Mouse (Mus musculus): ENCODE data around the gene Tmem44. TPM values are rescaled to one million over a fixed set of nuclear protein-coding genes. Genes with fewer than 3 reads are reported as not detected.

The Tmem44 gene
- total and polyA plus RNA-seq, 2 experiments from 2014 or later: 44.6 to 83.9 TPM

DNA sequence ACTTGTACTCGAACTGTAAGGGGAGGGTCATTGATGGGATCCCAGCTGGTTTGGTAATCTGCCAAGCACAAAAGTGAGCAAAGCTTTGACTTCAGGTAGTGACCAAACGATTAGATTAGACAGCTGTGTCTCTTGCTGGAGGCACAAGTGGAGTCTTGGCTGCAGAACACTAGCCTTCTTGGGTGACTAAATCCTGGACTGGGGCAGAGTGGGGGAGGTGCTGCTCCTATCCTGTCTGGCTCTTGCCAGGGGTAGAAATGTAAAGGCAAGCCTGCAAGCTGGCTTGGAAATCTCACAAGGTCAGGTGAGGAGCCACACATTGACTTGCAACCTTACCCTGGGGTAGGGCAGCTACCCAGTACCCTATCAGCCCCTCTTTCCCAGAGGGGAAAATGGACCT, 59.9 kb downstream of the Tmem44 start:
- 43% methylated on average over 2 of the region's 2 CpGs for WGBS
- Histone ChIP-seq H3K9ac (replicated peaks; ENCODE audit: low read length) (no peak overlapping the region), H3K4me2 (ENCODE audit: low read depth, low read length) (no peak overlapping the region), H3K4me1 (ENCODE audit: insufficient read depth, low read length) (no peaks in the 10 kb centered on the region), H3K9me3 (ENCODE audit: low read length) (no peaks in the 10 kb centered on the region), H3K27ac (no peak overlapping the region), H3K36me3 (ENCODE audit: insufficient read depth, low read length) (no peaks in the 10 kb centered on the region), H3K4me3 (ENCODE audit: low read length) (no peak overlapping the region), H3K27me3 (ENCODE audit: insufficient read depth, low read length) (no peaks in the 10 kb centered on the region)
- DNase-seq (ENCODE audit: low spot score): no peak
- no peak for ATAC-seq
- TF ChIP-seq CTCF (IDR thresholded peaks at IDR 0.05; ENCODE audit: low read depth): no peak

DNA sequence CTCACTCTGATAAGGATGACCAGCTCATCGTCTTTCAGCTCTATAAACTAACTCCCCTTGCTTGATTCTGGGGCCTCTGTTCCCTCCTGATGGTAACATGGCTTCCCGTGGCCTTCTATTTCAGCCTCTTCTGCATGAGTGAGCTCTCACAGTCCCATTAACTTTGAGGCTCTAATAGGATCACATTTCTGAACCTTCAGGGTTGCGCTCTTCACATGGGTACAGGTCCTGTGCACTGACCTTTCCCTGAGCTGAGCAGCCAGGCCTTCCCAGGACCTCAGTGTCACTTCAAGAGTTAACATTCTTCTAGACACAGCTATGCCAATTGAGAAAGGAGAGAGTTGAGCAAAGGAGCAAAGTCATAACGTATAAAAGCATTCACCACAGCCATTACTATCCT, 60.3 kb downstream of the Tmem44 start:
- ATAC-seq (no peak), DNase-seq (ENCODE audit: low spot score) (no peak)
- TF ChIP-seq CTCF (IDR thresholded peaks at IDR 0.05; ENCODE audit: low read depth): no peak
- Histone ChIP-seq H3K9me3 (ENCODE audit: low read length) (no peaks in the 10 kb centered on the region), H3K36me3 (ENCODE audit: insufficient read depth, low read length) (no peaks in the 10 kb centered on the region), H3K4me1 (ENCODE audit: insufficient read depth, low read length) (no peaks in the 10 kb centered on the region), H3K9ac (replicated peaks; ENCODE audit: low read length) (no peak overlapping the region), H3K4me3 (ENCODE audit: low read length) (no peak overlapping the region), H3K27ac (no peak overlapping the region), H3K4me2 (ENCODE audit: low read depth, low read length) (no peak overlapping the region), H3K27me3 (ENCODE audit: insufficient read depth, low read length) (no peaks in the 10 kb centered on the region)
- 33% methylated on average over 4 of the region's 4 CpGs for WGBS

GRCm38 (mm10) chr16:30489662-30490061, 61.0 kb downstream of the Tmem44 start:
- Histone ChIP-seq H3K4me1 (ENCODE audit: insufficient read depth, low read length) (no peaks in the 10 kb centered on the region), H3K36me3 (ENCODE audit: insufficient read depth, low read length) (no peaks in the 10 kb centered on the region), H3K4me2 (ENCODE audit: low read depth, low read length) (no peak overlapping the region), H3K4me3 (ENCODE audit: low read length) (no peak overlapping the region), H3K9ac (replicated peaks; ENCODE audit: low read length) (no peak overlapping the region), H3K9me3 (ENCODE audit: low read length) (no peaks in the 10 kb centered on the region), H3K27me3 (ENCODE audit: insufficient read depth, low read length) (no peaks in the 10 kb centered on the region), H3K27ac (no peak overlapping the region)
- 53% methylated on average over 4 of the region's 4 CpGs for whole genome bisulfite sequencing
- no peak for TF ChIP-seq CTCF (IDR thresholded peaks at IDR 0.05; ENCODE audit: low read depth)
- ATAC-seq: no peak
- no peak for DNase-seq (ENCODE audit: low spot score)

GRCm38 (mm10) chr16:30486498-30486897, 64.1 kb downstream of the Tmem44 start:
- Histone ChIP-seq H3K9me3 (ENCODE audit: low read length) (no peaks in the 10 kb centered on the region), H3K4me2 (ENCODE audit: low read depth, low read length) (no peak overlapping the region), H3K4me1 (ENCODE audit: insufficient read depth, low read length) (no peaks in the 10 kb centered on the region), H3K9ac (replicated peaks; ENCODE audit: low read length) (no peak overlapping the region), H3K4me3 (ENCODE audit: low read length) (no peak overlapping the region), H3K27ac (no peak overlapping the region), H3K36me3 (ENCODE audit: insufficient read depth, low read length) (no peaks in the 10 kb centered on the region), H3K27me3 (ENCODE audit: insufficient read depth, low read length) (no peaks in the 10 kb centered on the region)
- no peak for TF ChIP-seq CTCF (IDR thresholded peaks at IDR 0.05; ENCODE audit: low read depth)
- WGBS: 69% methylated on average over 4 of the region's 4 CpGs
- DNase-seq (ENCODE audit: low spot score) (no peak), ATAC-seq (no peak)

DNA sequence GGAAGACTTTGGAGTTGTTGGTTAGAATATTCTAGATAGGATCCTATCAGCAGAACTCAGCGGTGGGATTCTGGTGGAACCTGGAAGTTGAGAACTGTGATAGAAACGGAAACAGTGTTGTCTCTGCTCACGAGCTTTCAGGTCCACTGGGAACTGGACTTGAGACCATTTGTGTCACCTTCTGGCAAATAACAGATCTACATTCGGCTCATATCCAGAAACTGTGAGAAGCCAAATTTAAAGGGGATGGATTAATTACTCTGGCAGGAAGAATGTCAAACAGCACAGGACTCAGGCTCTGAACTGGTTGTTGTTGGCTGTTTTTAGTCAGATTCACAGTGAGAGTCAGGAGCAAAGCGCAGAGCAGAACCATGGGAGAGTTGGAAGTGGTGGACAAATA, 72.9 kb downstream of the Tmem44 start:
- H3K27ac ChIP-seq: no peak overlapping the region
- no peak for DNase-seq (ENCODE audit: low spot score)
- H3K9me3 ChIP-seq (ENCODE audit: low read length): no peaks in the 10 kb centered on the region
- H3K4me2 ChIP-seq (ENCODE audit: low read depth, low read length): no peak overlapping the region
- H3K4me1 ChIP-seq (ENCODE audit: insufficient read depth, low read length): 0 out of 2 replicates have a peak, but pooled peaks cover 4% of the 10 kb centered on the region
- no peak overlapping the region for H3K4me3 ChIP-seq (ENCODE audit: low read length)
- WGBS: 92% methylated on average over 5 of the region's 5 CpGs
- no peaks in the 10 kb centered on the region for H3K27me3 ChIP-seq (ENCODE audit: insufficient read depth, low read length)
- TF ChIP-seq CTCF (IDR thresholded peaks at IDR 0.05; ENCODE audit: low read depth): no peak
- no peak overlapping the region for H3K9ac ChIP-seq (replicated peaks; ENCODE audit: low read length)
- H3K36me3 ChIP-seq (ENCODE audit: insufficient read depth, low read length): no peaks in the 10 kb centered on the region
- ATAC-seq: no peak

DNA sequence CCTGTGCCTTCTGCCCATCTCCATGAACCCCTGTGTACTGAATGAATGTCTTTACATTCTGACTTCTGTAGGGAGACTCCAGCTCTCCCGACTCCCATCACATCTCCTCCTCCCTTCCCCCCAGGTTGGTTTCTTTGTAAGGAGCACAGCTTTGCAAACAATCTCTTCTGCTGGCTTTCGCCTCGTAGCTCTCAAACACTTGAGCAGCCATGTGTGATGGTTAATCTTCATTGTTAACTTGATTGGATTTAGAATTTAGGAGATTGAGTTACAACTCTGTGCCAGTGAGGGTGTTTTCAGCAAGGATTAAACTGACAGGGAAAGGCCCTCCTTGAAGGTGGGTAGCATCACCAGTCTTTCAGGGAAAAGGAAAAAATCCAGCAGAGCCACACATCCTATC, 73.6 kb downstream of the Tmem44 start:
- ATAC-seq (no peak), DNase-seq (ENCODE audit: low spot score) (no peak)
- Histone ChIP-seq H3K4me2 (ENCODE audit: low read depth, low read length) (no peak overlapping the region), H3K9me3 (ENCODE audit: low read length) (no peaks in the 10 kb centered on the region), H3K4me1 (ENCODE audit: insufficient read depth, low read length) (0 out of 2 replicates have a peak, but pooled peaks cover 4% of the 10 kb centered on the region), H3K9ac (replicated peaks; ENCODE audit: low read length) (no peak overlapping the region), H3K4me3 (ENCODE audit: low read length) (no peak overlapping the region), H3K27me3 (ENCODE audit: insufficient read depth, low read length) (no peaks in the 10 kb centered on the region), H3K36me3 (ENCODE audit: insufficient read depth, low read length) (no peaks in the 10 kb centered on the region), H3K27ac (no peak overlapping the region)
- WGBS: 48% methylated on average over 3 of the region's 3 CpGs
- no peak for TF ChIP-seq CTCF (IDR thresholded peaks at IDR 0.05; ENCODE audit: low read depth)

DNA sequence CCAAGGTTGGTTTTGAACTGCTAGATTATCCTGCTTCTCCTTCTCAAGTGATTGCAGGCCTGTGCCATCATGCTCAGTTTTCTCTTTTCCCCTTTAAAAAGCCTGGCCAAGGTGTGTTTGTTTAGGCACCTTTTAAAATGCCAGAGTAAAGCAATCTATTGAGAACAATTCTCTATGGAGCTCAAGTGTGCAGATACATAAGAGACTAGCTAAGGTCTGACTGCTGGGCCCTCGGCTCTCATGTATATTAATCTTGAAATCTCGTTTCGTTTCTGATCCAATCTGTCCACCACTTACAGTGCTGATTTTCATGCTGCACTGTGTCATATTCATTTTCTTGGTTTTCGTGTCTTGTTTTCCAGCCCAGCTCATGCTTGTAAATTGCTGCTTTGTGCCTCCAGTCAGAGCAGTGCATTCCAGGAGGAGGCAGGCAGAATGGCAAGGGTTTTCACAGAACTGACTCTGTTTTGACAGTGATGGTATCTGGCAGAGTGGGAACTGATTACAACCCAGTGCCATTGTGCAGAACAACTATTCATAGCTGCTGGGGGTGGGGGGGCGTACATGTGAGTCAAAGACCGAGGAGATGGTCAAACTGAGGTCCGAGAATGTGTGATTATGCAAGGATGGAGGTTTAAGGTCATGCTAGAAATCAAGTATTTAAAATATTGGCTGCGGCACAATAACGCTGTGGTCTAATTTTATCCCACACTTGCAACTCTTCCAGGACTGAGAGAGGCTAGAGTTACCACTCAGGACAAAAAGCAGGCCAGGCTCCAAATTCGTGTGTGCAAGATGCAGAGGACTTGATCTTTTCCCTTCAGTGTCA, 74.8 kb downstream of the Tmem44 start:
- DNase-seq (ENCODE audit: low spot score) (peak; percentile 53), ATAC-seq (peak; percentile 85)
- no peak overlapping the region for H3K4me2 ChIP-seq (ENCODE audit: low read depth, low read length)
- H3K27me3 ChIP-seq (ENCODE audit: insufficient read depth, low read length): no peaks in the 10 kb centered on the region
- H3K9ac ChIP-seq (replicated peaks; ENCODE audit: low read length): no peak overlapping the region
- 41% methylated on average over 10 of the region's 10 CpGs for WGBS
- no peaks in the 10 kb centered on the region for H3K9me3 ChIP-seq (ENCODE audit: low read length)
- H3K27ac ChIP-seq: peak overlapping the region; percentile 60
- H3K4me3 ChIP-seq (ENCODE audit: low read length): no peak overlapping the region
- H3K36me3 ChIP-seq (ENCODE audit: insufficient read depth, low read length): no peaks in the 10 kb centered on the region
- H3K4me1 ChIP-seq (ENCODE audit: insufficient read depth, low read length): 0 out of 2 replicates have a peak, but pooled peaks cover 4% of the 10 kb centered on the region
- peak; percentile 18; the same call in 1 of the 2 replicates for TF ChIP-seq CTCF (IDR thresholded peaks at IDR 0.05; ENCODE audit: low read depth)
